Mouse (Mus musculus) gonadal fat pad, adult 2 months (tissue): Measurements from ENCODE around the gene Olfr372. TPM values are rescaled to one million over a fixed set of nuclear protein-coding genes. Genes with fewer than 3 reads are reported as not detected.
"Not testable (repeated sequence)": the region's sequence is repeated elsewhere in the genome, so short reads cannot be mapped to it uniquely, and the experiment has no call there.

ENCODE experiments used
- DNase-seq: peaks from one replicate; pipeline ENCODE4 v3.0.0-alpha.2; 2012; ENCODE audit warnings: low read depth
- polyA plus RNA-seq: library from polyadenylated mRNA; depleted of rRNA; stranded (reverse); fragments of >200 nt; gene quantifications from 2 replicates; pipeline ENCODE4 v1.2.3, GENCODE M21; 2012; rRNA removed

Olfr372 gene
- polyA plus RNA-seq = not detected in 2 replicates

GRCm38 (mm10) chr8:72040918-72041317 lies at the start of gene Olfr372:
Gene Olfr372 (plus strand): TSS chr8:72041218.
- not testable (repeated sequence) for DNase-seq

GRCm38 (mm10) chr8:71999434-71999833 lies 41.6 kb upstream of the Olfr372 start:
- DNase-seq = no peak

- no peak for DNase-seq
Measured at GRCm38 (mm10) chr8:72000223-72000622, 40.8 kb upstream of the Olfr372 start.

GRCm38 (mm10) chr8:72002942-72003341 lies 38.1 kb upstream of the Olfr372 start:
- no peak for DNase-seq

GRCm38 (mm10) chr8:72005912-72006311 lies 35.1 kb upstream of the Olfr372 start:
- no peak for DNase-seq

- no peak for DNase-seq
Measured at GRCm38 (mm10) chr8:72006763-72007162, 34.3 kb upstream of the Olfr372 start.

GRCm38 (mm10) chr8:72008134-72008641 lies 32.8 kb upstream of the Olfr372 start:
- no peak for DNase-seq

- no peak for DNase-seq
Measured at GRCm38 (mm10) chr8:72009473-72009872, 31.5 kb upstream of the Olfr372 start, which contains the start of gene Cyp4f18. Gene Cyp4f18 (minus strand): TSS chr8:72009626.

GRCm38 (mm10) chr8:72013506-72014228 lies 27.4 kb upstream of the Olfr372 start:
- DNase-seq = not testable (repeated sequence)

- not testable (repeated sequence) for DNase-seq
Measured at GRCm38 (mm10) chr8:72017339-72017738, 23.7 kb upstream of the Olfr372 start.

GRCm38 (mm10) chr8:72018141-72018540 lies 22.9 kb upstream of the Olfr372 start:
- no peak for DNase-seq

- not testable (repeated sequence) for DNase-seq
Measured at GRCm38 (mm10) chr8:72019022-72019421, 22.0 kb upstream of the Olfr372 start.

GRCm38 (mm10) chr8:72019816-72020215 lies 21.2 kb upstream of the Olfr372 start:
- no peak for DNase-seq

- not testable (repeated sequence) for DNase-seq
Measured at GRCm38 (mm10) chr8:72024886-72025285, 16.1 kb upstream of the Olfr372 start.

GRCm38 (mm10) chr8:72032926-72033325 lies 8.1 kb upstream of the Olfr372 start:
- DNase-seq = peak; percentile 13

GRCm38 (mm10) chr8:72042493-72042892 lies 1.5 kb downstream of the Olfr372 start:
- DNase-seq = no peak

GRCm38 (mm10) chr8:72054633-72055032 lies 13.6 kb downstream of the Olfr372 start:
- DNase-seq = not testable (repeated sequence)

- not testable (repeated sequence) for DNase-seq
Measured at GRCm38 (mm10) chr8:72057643-72058042, 16.6 kb downstream of the Olfr372 start.

- not testable (repeated sequence) for DNase-seq
Measured at GRCm38 (mm10) chr8:72066819-72067399, 25.9 kb downstream of the Olfr372 start.

- not testable (repeated sequence) for DNase-seq
Measured at GRCm38 (mm10) chr8:72082877-72083276, 41.9 kb downstream of the Olfr372 start, which contains the start of gene Olfr373. Gene Olfr373 (plus strand): TSS chr8:72083177.

GRCm38 (mm10) chr8:72084744-72085143 lies 43.7 kb downstream of the Olfr372 start:
- DNase-seq = no peak

- not testable (repeated sequence) for DNase-seq
Measured at GRCm38 (mm10) chr8:72087611-72088010, 46.6 kb downstream of the Olfr372 start.

GRCm38 (mm10) chr8:72096721-72097120 lies 55.7 kb downstream of the Olfr372 start:
- DNase-seq = not testable (repeated sequence)
